Mouse (Mus musculus) right cerebral cortex, adult 2 months (tissue): ENCODE data around the gene Cyp20a1.

Source experiments
- DNase-seq, 2 experiments: peaks; one replicate each; pipeline ENCODE4 v3.0.0; 2021 to 2022; ENCODE audit warnings: low spot score in 2 of 2

The Cyp20a1 gene

DNA sequence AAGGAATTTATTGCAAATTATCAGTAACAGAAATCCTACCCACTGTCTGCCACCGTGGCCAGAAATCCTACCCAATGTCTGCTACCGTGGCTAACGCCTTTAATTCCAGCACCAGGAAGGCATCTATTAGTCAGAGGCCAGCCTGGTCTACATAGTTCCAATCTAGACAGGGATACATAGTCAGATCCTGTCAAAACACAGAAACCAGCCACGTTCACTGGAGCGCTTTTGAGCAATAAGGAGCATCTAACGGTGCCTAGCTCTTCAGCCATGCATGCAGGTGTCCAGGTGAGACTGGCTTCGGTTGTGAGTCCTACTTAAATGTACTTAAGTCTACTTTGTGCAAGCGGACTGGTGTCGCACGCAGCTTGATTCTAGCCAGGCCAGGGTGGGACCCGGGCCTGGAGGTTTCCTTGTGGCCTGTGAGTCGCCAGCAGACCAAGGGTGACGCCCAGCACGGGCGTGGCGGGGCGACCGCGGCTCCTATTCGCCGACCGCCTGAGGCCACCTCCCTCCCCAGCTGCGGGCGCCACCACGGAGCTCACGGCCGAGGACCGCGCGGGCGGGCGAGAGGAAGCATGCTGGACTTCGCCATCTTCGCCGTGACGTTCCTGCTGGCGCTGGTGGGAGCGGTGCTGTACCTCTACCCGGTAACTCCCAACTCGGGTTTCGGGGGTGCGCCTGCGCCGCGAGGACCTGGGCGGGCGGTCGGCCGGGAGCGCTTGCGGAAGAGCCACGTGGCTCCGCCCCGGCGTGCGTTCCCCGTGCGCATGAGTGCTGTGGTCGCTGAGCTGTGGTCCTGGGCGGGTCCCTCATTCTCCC is at the start of gene Cyp20a1:
Gene Cyp20a1 (plus strand): TSS at position 516 of the 822 bp plus-strand sequence.
- DNase-seq: peak; percentile 88 to 91

DNA sequence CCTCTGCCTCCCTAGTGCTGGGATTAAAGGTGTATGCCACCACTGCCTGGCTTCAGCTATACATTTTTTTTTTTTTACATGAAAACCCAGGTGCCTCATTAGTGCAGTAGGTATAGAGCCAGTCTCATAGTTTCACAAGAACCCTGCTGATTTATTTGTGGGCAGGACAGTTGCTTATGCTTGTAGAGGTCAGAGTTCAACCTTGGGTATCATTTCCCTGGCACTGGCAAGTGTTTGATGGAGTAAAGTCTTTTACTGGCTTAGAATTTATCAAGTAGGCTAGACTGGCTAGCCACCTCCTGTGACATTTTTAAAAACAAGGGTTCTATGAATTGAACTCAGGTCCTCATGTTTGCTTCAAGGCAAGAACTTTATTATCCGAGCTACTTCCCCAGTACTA is 49.2 kb upstream of the Cyp20a1 start:
- no peak for DNase-seq

DNA sequence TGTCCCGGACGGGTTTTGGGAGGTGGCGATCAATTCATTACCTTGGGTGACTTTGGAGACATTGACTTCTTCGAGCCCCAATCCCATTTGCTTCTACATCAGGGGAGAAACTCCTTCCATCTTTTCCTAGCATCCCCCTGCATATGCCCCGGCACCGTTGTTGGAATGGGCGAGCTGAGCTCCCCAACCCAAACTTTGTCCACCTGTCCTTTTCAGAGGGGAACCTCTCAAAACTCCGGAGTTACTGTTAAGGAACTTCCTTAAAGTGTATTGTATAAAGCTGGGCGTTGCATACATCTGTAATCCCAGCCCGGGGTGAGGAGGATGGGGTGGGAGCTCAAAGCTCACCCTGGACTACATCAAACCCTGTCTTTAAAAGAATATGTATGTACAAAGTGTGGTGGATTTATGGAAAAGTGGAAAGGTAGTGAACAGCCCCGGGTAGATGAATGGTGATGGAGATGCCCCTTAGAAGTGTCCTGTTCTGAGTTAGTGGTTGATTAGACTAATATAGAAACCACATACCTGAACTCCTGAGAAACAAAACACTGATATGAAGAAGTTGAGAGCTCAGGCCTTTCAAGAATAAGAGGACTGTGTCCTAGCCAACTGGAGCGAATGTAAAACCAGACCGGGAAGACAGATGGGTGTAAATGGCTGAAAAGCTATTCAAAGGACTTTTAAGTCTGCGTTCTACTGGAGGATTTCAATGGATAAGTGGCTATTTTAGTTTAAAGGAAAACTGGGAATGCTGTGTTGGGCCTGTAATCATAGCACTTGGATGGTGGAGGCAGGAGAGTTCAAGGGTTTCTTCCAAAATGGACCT is 720 bp downstream of the Cyp20a1 start:
- DNase-seq: no peak

DNA sequence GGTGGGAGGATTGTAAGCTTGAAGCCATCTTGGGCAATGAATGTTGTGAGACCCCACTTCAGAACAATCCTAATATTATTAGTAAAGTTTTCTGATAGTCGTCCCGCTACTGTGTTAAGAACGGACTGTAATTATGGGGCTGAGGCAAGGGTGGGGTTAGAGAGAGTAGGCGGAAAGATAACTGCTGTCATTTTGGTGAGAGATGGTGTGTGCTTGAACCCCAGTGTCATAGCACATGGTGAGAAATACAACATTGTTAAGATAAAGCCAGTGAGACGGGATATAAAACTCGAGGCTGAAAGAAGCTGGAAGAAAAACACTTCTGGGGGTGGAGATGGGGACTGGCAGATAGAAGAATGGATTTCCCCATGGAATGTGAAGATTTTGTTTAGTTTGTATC is 1.5 kb downstream of the Cyp20a1 start:
- no peak for DNase-seq

DNA sequence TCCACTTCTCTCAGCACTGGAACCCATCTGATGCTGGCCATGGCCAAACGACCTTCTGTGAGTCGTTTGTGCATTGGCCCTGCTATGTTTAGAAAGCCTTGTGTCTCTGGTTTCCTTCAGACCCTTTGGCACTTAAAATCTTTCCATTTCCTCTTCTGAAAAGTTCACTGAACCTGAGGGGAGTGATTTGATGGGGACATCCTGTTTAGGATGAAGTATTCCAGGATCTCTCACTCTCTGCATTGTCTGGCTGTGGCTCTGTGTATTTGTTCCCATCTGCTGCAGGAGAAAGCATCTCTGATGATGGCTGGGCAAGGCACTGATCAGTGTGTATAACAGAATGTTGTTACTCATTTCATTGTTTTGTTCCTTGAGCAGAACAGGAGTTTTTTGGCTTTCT is 2.6 kb downstream of the Cyp20a1 start:
- no peak for DNase-seq

DNA sequence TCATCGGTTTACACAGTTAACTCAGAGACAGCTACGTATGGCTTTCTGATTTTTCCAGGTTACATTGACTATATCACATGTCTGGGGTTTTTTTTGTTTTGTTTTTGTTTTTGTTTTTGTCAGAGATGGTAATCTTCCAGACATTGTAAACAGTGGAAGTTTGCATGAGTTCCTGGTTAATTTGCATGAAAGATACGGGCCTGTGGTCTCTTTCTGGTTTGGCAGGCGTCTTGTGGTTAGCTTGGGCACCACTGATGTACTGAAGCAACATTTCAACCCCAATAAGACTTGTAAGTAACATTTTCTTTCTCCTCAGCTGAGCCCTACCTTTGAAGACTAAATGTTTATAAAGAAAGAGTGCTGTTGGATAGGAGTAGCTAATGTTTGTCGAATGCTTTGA is 9.7 kb downstream of the Cyp20a1 start:
- DNase-seq: no peak

DNA sequence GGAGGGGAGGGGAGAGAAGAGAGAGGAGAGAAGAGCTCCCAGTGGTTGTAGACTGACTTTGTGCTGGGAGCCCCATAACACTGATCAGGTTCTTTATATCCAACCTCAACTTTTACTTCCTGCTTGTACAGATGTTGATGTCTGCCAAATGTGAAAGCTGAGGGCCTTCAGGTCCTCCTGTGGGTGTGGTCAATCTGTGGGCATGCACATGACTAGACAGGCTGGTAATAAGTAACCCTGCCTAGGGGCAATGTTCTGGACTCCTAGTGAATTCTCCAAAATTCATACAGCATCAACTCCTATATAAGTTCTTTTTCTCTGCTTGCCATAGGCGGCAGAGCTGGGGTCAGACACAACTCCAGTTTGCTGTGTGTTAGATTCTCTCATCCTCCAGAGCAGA is 18.5 kb downstream of the Cyp20a1 start:
- no peak for DNase-seq

DNA sequence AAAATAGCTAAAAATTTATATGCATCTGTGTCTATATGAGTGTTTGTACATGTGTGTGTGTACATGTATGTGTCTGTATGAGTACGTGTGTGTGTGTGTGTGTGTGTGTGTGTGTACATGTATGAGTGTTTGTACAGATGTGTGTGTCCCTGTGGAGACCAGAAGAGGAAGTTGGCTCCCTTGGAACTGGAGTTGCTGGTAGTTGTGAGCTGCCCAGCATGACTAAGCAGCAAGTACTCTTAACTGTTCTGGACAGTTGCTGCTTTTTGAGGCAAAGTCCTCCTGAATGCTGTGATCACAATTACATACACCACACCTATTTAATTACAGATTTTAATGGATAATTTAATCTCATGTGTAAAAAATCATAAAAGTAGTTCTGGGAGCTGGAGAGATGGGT is 33.4 kb downstream of the Cyp20a1 start:
- DNase-seq: no peak

DNA sequence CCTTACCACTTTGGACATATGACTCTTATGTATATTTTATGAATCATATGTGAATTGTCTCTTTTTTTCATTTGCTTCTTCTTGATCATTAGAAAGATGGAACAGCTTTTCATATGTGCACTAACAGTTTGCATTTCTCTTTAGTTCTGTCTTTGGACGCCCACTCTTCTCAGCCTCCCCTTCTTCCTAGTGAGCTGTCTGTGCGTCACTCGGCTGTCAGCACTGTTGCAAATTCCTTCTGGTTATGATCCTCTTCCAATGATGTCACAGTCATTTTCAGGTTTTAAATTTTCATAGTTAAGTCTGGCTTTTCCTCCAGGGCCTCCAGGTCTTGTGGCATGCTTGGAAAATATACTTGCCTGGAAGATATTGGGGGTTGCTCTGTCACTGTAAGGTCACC is 38.8 kb downstream of the Cyp20a1 start:
- peak; percentile 22 to 40 for DNase-seq

DNA sequence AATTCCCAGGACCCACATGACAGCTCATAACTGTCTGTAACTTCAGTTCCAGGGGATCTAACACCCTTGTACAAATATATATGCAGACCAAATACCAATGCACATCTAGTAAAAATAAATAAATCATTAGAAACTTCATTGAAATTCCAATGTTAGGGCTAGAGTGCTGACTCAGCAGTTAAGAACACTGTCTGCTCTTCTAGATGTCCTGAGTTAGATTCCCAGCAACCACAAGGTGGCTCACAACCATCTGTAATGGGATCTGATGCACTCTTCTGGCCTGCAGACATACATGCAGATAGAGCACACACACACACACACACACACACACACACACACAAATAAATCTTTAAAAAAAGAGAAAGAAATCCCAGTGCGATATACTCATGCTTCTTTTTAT is 61.7 kb downstream of the Cyp20a1 start:
- DNase-seq: no peak

DNA sequence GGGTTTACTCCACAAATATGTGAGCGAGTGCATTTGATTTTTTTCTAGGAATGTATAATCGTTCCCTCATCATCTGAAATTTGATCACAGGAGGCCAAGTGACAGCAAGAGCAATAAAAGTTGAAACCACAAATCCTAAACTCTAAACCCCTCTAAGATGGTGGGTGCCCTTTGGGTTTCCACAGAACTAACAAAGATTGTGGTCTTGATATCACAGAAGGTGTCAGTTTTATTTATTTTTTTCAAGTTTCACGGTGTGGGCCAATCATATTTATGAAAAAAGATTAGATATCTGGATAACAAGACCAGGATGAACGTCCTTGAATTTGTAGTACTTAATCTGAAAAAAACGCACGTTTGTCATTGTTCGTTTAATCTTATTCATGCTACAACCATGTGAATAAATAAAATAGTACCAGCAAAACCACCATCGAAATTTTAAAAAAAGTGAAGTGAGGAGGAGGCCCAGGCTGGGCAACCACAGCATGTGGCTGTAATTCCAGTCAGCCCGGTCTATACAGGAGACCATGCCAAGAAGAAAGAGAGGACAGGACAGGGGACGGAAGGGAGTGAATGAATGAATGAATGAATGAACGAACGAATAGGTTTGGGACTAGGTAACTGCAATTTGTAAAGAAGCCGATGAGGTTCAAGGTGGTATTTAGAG is 65.5 kb downstream of the Cyp20a1 start:
- DNase-seq: peak in 1 of 2 experiments; percentile 18

DNA sequence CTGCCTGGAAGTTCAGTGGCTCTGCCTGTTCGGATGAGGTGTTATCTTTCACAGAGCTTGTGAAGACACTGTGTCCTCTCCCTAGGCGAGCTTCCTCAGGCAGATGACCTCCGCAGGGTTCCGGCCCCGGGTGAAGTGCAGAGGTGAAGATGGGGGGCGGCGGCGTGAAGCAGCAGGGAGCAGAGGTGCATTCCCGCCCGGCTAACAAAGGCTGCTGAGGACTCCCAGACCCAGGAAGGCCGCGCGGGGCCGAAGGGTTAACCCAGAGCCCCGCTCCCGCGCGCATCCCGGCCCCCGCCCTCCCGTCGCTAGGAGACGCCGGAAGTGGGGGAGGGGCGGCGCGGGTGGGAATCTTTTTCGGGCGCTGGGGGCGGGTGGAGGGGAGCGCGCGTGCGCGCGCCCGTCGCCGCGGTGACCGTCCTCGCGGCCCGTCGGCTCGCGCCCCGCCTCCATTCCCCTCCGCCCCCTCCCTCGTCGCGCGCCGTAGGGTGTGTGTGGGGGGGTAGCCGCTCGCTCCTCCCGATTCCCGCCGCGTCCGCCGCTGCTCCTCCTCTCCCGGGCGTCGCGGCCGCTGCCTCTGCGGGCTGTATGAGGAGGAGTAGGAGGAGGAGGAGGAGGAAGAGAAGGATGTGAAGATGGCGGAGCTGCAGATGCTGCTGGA is 66.2 kb downstream of the Cyp20a1 start, which contains the start of gene Abi2:
Gene Abi2 (plus strand): TSS at position 452 of the 661 bp plus-strand sequence.
- DNase-seq: peak; percentile 87 to 88

DNA sequence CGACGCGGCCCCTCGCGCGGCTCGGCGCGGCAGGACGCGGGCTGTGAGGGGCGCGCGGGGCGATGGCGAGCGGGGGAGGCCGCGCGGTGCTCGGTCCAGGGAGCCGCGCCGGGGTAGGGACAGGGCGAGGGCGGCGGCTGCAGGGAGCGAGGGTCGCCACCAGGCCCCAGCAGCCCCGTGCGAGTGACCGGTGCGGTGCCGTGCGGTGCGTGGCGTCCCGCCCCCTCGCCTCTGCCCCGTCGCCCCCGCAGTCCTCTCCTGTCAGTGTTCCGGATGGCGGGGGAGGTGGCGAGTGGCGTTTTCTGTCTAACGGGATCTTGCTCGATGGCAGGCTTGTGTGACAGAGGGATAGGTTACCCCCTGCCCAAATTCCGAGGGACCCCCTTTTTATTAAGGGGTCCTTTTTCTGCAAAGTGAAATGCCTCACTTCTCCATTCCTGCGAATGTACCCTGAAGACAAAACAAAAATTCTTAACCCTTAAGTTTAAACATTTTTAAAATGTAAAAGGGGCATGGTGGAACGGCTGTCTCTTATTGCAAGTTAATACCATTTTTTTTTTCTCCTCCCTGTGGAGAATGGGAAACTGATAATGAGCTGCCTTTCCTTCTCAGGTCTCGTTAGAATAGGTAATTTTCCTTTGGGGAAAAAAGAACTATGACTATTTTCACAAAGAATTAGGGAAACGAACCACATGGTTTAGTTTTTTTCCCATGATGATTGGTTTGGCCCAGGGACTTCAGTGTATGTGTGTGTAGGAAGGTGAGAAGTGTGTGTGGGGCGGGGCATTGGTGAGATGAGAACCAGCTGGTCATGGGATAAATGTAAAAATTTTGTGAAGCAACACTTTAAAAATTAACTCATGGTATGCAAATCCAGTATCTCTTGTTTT is 67.0 kb downstream of the Cyp20a1 start:
- DNase-seq: peak; percentile 62 to 68

DNA sequence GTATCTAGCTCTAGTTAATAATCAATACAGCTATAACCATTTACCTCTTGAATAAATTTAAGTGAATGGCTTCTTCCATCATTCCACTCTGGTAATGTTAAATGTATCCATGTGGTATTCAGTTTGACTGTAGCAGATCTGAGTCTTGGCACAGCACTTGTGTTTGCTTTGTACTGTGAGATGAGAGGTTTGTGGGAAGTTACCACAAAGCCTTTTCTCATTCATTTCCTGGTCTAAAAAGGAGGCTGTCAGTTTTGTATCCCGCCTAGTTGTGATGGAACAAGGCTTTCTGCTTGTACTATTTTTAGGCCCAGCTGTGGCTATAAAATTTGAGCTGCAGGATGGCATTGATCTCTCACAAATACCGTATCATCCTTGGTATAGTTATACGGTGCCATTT is 73.6 kb downstream of the Cyp20a1 start:
- DNase-seq: no peak

DNA sequence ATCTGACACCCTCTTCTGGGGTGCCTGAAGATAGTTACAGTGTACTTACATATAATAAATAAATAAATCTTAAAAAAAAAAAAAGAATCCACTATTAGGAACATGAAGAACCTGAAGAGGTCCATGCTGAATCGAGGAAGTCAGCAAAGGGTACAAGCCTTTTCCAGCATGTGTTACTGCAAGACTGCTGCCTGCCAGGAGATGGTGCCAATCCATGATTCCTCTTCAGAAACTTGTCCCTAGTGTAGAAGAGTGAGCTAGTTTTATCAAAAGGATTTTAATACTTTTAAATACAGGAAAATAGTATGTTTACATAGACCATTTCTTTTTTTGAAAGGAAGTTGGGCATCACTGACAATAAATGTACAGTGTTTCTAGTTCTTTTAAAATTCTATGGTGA is 80.8 kb downstream of the Cyp20a1 start:
- DNase-seq: no peak

DNA sequence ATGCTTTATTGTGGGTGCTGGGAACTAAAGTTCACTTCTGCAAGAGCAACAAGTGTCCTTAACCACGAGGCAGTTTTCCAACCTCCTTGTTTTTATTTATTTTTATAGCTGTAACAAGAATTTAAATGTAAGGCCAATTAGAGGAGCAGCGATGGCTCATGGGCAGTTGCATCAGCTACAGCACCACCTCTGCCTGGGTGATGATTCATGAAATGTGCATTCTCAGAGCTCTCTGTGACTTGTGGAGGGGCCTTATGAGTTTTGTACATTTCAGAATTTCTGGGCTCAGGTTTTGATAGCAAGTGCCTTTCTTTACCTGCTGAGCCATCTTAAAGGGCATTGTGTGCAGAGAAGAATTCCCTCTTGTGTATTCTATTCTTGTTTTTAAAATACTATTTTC is 85.2 kb downstream of the Cyp20a1 start:
- no peak for DNase-seq

DNA sequence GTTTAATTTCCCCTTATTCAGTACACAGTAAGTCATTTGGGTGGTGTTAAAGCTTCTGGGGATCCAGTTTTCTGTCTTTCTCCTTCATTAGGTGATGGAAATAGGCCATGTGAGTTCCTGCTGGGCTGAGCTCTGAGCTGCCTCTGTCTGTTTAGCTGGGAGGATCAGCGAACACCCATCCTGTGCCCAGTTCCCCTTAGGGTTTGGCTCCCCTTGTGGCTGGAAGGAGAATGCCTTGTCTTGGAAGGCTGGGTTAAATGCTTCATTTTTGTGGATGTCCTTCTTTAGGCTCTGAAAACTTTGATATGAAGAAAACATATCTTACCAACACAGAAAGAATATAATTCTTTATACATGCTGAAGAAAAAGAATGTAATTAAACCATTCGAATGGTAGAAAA is 85.8 kb downstream of the Cyp20a1 start:
- no peak for DNase-seq

DNA sequence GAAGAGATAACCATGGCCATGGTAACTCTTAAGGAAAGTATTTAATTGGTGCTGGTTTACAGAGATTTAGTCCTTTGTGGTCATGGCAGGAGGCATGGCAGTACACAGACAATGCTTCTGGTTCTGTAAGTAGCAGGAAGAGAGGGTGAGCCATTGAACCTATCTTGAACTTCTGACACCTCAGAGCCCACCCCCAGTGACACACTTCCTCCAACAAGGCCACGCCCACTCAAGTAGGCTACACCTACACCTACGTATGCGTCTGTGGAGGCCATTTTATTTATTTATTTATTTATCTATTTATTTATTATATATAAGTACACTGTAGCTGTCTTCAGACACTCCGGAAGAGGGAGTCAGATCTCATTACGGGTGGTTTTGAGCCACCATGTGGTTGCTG is 88.4 kb downstream of the Cyp20a1 start:
- no peak for DNase-seq

DNA sequence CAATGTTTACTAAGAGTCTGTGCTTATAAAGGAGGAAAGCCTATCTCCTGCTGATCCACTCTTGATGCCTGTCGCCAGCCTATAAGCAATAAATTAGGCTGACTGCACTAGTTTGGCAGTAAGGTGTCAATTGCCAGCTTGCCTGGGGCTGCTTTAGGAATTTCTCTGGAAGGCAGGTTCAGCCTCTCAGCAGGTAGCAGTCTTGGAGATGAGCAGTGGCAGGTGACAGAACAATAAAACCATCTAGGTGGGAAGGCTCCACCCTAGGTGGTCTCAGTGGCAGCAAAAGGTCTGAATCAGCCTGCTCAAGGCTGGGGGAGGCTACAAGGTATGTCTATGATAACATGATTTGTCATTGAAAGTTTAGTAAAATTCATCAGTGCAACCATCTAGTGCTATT is 89.4 kb downstream of the Cyp20a1 start:
- DNase-seq: no peak
